Mouse (Mus musculus) G1E (cell line): ENCODE measurements at regions not wholly inside any gene's neighbourhood (a gene's known extent, or its start where the extent isn't known, plus 50 kb on each side); places are given as distances from the start of the nearest gene placed in this dataset.

Source experiments
- CTCF ChIP-seq: IDR thresholded peaks from 2 replicates; pipeline ENCODE4 v1.5.1; 2012; ENCODE audit warnings: low read depth, low read length, inconsistent platforms, mixed read lengths
- GATA1 ChIP-seq: IDR thresholded peaks from 2 replicates; pipeline ENCODE4 v1.6.1; 2012; ENCODE audit warnings: borderline replicate concordance, low read length, inconsistent platforms, mixed read lengths
- GATA2 ChIP-seq: IDR thresholded peaks from 2 replicates; pipeline ENCODE4 v1.6.1; 2012; ENCODE audit warnings: low read depth, low read length, inconsistent platforms, borderline replicate concordance
- POLR2AphosphoS5 ChIP-seq: IDR thresholded peaks from 2 replicates; pipeline ENCODE4 v1.6.1; 2012; ENCODE audit warnings: low read depth, low read length, inconsistent platforms; ENCODE audit not compliant: insufficient replicate concordance
- TAL1 ChIP-seq: conservative IDR thresholded peaks from 2 replicates; pipeline ENCODE4 v1.6.1; 2012; ENCODE audit warnings: low read depth, low read length, inconsistent platforms, mixed read lengths

DNA sequence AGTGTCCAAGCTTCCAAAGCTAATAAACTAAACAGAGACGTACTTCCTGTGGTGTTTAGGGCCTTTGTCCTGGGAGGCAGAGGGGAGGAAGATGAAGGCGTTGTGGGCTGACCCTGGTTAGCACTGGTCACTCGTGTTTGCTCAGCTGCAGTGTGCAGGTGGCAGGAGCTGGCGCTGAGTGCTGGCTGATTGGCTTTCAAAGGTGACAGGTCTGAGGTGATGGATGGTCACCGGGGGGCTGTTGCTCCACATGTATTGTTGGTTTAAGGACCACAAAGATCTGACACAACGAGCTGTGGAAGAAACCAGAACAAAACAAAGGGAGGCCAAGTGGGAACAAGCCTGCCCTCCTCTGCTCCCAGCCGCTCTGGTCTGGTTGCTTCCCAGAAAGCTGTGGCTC is 320.1 kb downstream of the Rps24 start:
- TF ChIP-seq CTCF (no peak), GATA2 (no peak), TAL1 (no peak), POLR2AphosphoS5 (no peak), GATA1 (no peak)
